Mouse (Mus musculus) small intestine, adult 2 months (tissue): ENCODE measurements around the gene Prox2.

Source experiments
- CTCF ChIP-seq: fragments of 200-500 bp; IDR thresholded peaks from 2 replicates; pipeline ENCODE4 v1.5.1; 2012; ENCODE audit warnings: low read depth, mild to moderate bottlenecking, control low read depth, inconsistent platforms, low read length, moderate library complexity, mixed read lengths; ENCODE audit not compliant: insufficient replicate concordance, insufficient read length; ENCODE audit errors: extremely low read depth
- POLR2A ChIP-seq: fragments of 200-500 bp; IDR thresholded peaks from 2 replicates; pipeline ENCODE4 v1.6.1; 2012; ENCODE audit warnings: low read depth, mild to moderate bottlenecking, control low read depth, inconsistent platforms, low read length, moderate library complexity

- TF ChIP-seq CTCF (no peak), POLR2A (no peak)
Measured at GRCm38 (mm10) chr12:85104789-85105188, 5.8 kb downstream of the Prox2 start.
